Mouse (Mus musculus): Measurements from ENCODE around the gene Tmem239. TPM values are rescaled to one million over a fixed set of nuclear protein-coding genes. Genes with fewer than 3 reads are reported as not detected.

The Tmem239 gene
- not detected for total RNA-seq (2023)

GRCm38 (mm10) chr2:130406178-130406577 lies at the start of gene Tmem239:
Gene Tmem239 (plus strand): TSS chr2:130406478.

GRCm38 (mm10) chr2:130397186-130397985 lies 8.9 kb upstream of the Tmem239 start, which contains the start of gene Cpxm1:
Gene Cpxm1 (minus strand): TSS chr2:130397574.

GRCm38 (mm10) chr2:130404939-130405338 lies 1.3 kb upstream of the Tmem239 start, which contains the start of the genes Gm28372 and 1700020A23Rik:
Gene Gm28372 (plus strand): TSS chr2:130405239.
Gene 1700020A23Rik (plus strand): TSS chr2:130405259.

GRCm38 (mm10) chr2:130424126-130424853 lies 18.0 kb downstream of the Tmem239 start, which contains the start of the genes Vps16 and Pced1a:
Gene Vps16 (plus strand): TSS chr2:130424339.
Gene Pced1a (minus strand): TSS chr2:130424701.

GRCm38 (mm10) chr2:130449794-130450433 lies 43.6 kb downstream of the Tmem239 start, which contains the start of gene Ptpra:
Gene Ptpra (plus strand): TSS chr2:130450278.

Other genes with a start within 250 kb of the Tmem239 start
- gene Snrpb, start 227.1 kb upstream of the Tmem239 start, total RNA-seq (2023) = 191 TPM
- not detected for gene Tmc2, start 211.3 kb upstream of the Tmem239 start, total RNA-seq (2023)
- gene Nop56, start 132.0 kb upstream of the Tmem239 start, total RNA-seq (2023) = 365 TPM
- gene Idh3b, start 121.9 kb upstream of the Tmem239 start, total RNA-seq (2023) = 104 TPM
- not detected for gene Ebf4, start 111.3 kb upstream of the Tmem239 start, total RNA-seq (2023)
- gene Cpxm1, start 8.9 kb upstream of the Tmem239 start, total RNA-seq (2023) = 0.35 TPM
- not detected for gene Gm28372, start 1.2 kb upstream of the Tmem239 start, total RNA-seq (2023)
- gene 1700020A23Rik, start 1.2 kb upstream of the Tmem239 start, total RNA-seq (2023) = not detected
- gene Vps16, start 17.9 kb downstream of the Tmem239 start, total RNA-seq (2023) = 129 TPM
- gene Pced1a, start 18.2 kb downstream of the Tmem239 start, total RNA-seq (2023) = 21.5 TPM
- 132 TPM for gene Ptpra, start 43.8 kb downstream of the Tmem239 start, total RNA-seq (2023)
- gene Mrps26, start 157.3 kb downstream of the Tmem239 start, total RNA-seq (2023) = 52.1 TPM
- not detected for gene Oxt, start 169.7 kb downstream of the Tmem239 start, total RNA-seq (2023)
- gene Avp, start 176.1 kb downstream of the Tmem239 start, total RNA-seq (2023) = not detected
- gene Fastkd5, start 223.5 kb downstream of the Tmem239 start, total RNA-seq (2023) = 4.5 TPM
- 2.7 TPM for gene Ubox5, start 223.6 kb downstream of the Tmem239 start, total RNA-seq (2023)
- gene Lzts3, start 236.3 kb downstream of the Tmem239 start, total RNA-seq (2023) = 5.4 TPM

All from CD4-positive naive resting alpha-beta T cell, adult 76 days (primary cell).